Mouse (Mus musculus) intestine, postnatal 0 days (tissue): ENCODE measurements at regions not wholly inside any gene's neighbourhood (a gene's known extent, or its start where the extent isn't known, plus 50 kb on each side); places are given as distances from the start of the nearest gene placed in this dataset.

Experiments
- ATAC-seq: fragments of 200-750 bp; cut with Nextera tagmentation; 2 replicates; pipeline ENCODE4 v1.8.0; 2017; ENCODE audit warnings: mild to moderate bottlenecking, moderate TSS enrichment, moderate library complexity
- H3K27ac ChIP-seq: fragments of 300-500 bp; sonication (generic); 2 replicates; pipeline ENCODE4 v1.5.1; 2014; ENCODE audit warnings: mild to moderate bottlenecking, low read depth, low read length, moderate library complexity
- H3K27me3 ChIP-seq: fragments of 300-500 bp; sonication (generic); replicated peaks from 2 replicates; pipeline ENCODE4 v1.6.1; 2014; ENCODE audit warnings: low read length, mixed read lengths; ENCODE audit not compliant: control insufficient read depth, insufficient read depth
- H3K36me3 ChIP-seq: fragments of 300-500 bp; sonication (generic); 2 replicates; pipeline ENCODE4 v1.6.1; 2014; ENCODE audit warnings: mild to moderate bottlenecking, moderate library complexity; ENCODE audit not compliant: control insufficient read depth, insufficient read depth
- H3K4me1 ChIP-seq: fragments of 300-500 bp; sonication (generic); replicated peaks from 2 replicates; pipeline ENCODE4 v1.6.1; 2014; ENCODE audit warnings: antibody characterized with exemption, low read length, mixed read lengths; ENCODE audit not compliant: control insufficient read depth, insufficient read depth
- H3K4me2 ChIP-seq: fragments of 300-500 bp; sonication (generic); replicated peaks from 2 replicates; pipeline ENCODE4 v1.6.1; 2014; ENCODE audit warnings: low read depth, mild to moderate bottlenecking, moderate library complexity
- H3K4me3 ChIP-seq: fragments of 300-500 bp; sonication (generic); 2 replicates; pipeline ENCODE4 v1.5.1; 2014; ENCODE audit warnings: low read depth, low read length
- H3K9ac ChIP-seq: fragments of 300-500 bp; sonication (generic); 2 replicates; pipeline ENCODE4 v1.6.1; 2014; ENCODE audit warnings: mild to moderate bottlenecking, low read depth, low read length
- H3K9me3 ChIP-seq: fragments of 300-500 bp; sonication (generic); 2 replicates; pipeline ENCODE4 v1.6.1; 2016; ENCODE audit warnings: mixed run types; ENCODE audit not compliant: control insufficient read depth
- CTCF ChIP-seq: sonication (generic); IDR thresholded peaks from 2 replicates; pipeline ENCODE4 v1.5.1; 2016; ENCODE audit warnings: low read depth, mild to moderate bottlenecking, control low read depth, antibody characterized with exemption, moderate library complexity
- WGBS: fragments of 180-500 bp; shearing (Covaris S2); extraction: QIAGEN DNeasy Blood & Tissue Kit; methylation state at CpG from one replicate; pipeline ENCODE4 v1.1.7; 2014; 5-methylcytosine and 5-hydroxymethylcytosine counted together

DNA sequence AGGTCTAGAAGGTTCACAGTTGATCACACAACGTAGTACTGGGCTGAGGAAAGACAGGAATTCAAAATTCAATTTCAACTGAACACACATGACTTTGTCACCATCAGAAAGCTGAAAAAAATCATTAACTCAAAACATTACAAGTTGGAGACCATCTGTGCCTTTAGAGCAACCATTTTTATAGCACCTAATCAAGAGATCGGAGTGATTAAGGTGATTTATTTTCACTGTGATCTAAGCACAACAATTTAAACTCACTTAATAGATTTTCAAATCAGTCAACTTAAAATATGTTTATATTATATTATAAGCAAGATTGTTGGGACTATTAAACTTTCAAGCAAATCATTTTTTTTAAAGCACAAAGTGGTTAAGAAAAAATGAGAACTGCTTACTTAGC, 165.7 kb downstream of the Tgfb2 start:
- no peaks in the 10 kb centered on the region for H3K9me3 ChIP-seq
- no peak overlapping the region for H3K4me3 ChIP-seq
- no peak overlapping the region for H3K9ac ChIP-seq
- H3K27me3 ChIP-seq, result no peaks in the 10 kb centered on the region
- no peak overlapping the region for H3K4me2 ChIP-seq
- H3K4me1 ChIP-seq, result no peaks in the 10 kb centered on the region
- 77% methylated on average over 2 of the region's 2 CpGs for WGBS
- no peak for ATAC-seq
- H3K36me3 ChIP-seq, result no peaks in the 10 kb centered on the region
- no peak for TF ChIP-seq CTCF
- H3K27ac ChIP-seq, result no peak overlapping the region

DNA sequence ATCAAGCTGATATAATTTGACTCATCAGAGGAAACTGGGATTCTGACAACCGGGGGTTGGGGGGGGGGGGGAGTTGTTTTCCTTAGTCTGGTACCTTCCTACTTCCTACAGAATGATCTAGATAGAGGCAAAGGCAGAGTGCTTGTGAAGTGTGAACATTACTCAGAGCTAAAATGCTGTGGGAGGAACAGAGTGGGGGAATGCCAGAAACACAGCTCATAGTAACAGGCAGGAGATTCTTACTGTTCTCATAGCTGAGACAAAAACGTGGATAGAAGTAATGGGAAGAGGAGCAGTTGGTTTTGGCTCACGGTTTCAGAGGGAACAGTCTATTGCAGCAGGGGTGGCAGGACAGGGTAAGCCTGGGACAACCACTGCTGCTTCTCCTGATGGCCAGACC, 167.6 kb downstream of the Tgfb2 start:
- Histone ChIP-seq H3K4me2 (no peak overlapping the region), H3K36me3 (no peaks in the 10 kb centered on the region), H3K27ac (no peak overlapping the region), H3K27me3 (no peaks in the 10 kb centered on the region), H3K4me3 (no peak overlapping the region), H3K4me1 (no peaks in the 10 kb centered on the region), H3K9ac (no peak overlapping the region), H3K9me3 (no peaks in the 10 kb centered on the region)
- WGBS, result 73% methylated on average over 3 of the region's 3 CpGs
- no peak for TF ChIP-seq CTCF
- ATAC-seq, result no peak

DNA sequence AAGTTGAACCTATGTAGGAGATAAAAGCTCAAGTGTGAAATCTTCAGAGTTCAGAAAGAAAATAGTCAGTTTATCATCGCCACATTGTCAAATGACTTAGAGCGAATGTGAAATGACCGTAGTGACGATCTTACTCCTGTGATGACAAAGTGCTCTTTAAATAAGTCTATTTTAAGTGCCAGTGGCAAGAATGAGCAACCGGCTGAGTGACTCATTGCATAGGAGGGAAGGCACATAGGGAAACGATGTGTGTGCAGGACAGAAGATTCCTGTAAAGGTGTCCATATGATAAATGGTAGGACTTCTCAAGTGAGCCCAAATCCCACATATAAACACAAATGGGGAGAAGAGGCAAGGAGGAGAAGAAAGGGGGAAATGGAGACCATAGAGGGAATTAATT, 189.8 kb downstream of the Tgfb2 start:
- no peak for TF ChIP-seq CTCF
- Histone ChIP-seq H3K27me3 (no peaks in the 10 kb centered on the region), H3K4me2 (no peak overlapping the region), H3K27ac (no peak overlapping the region), H3K9me3 (no peaks in the 10 kb centered on the region), H3K9ac (no peak overlapping the region), H3K4me1 (no peaks in the 10 kb centered on the region), H3K36me3 (no peaks in the 10 kb centered on the region), H3K4me3 (no peak overlapping the region)
- 80% methylated on average over 6 of the region's 6 CpGs for WGBS
- no peak for ATAC-seq

DNA sequence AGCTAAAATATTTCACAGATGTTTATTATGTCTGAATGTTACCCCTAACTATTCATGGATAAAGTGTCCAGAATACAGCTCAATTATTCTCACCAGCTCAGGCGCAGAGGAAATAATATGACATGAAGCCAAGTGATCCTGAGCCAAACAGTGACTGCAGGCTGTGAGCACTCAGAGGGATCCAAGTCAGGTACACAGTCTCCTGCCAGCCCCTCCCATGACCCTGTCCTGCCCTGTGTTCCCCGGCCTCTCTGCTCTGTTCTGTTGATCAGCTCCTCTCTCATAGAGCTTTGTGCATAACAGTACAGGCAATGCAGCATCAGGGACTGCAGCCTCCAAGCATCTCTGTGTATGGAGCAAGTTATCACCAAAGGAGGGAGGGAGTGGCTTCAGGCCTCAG, 190.7 kb downstream of the Tgfb2 start:
- 50% methylated on average over 2 of the region's 2 CpGs for WGBS
- Histone ChIP-seq H3K9ac (no peak overlapping the region), H3K36me3 (no peaks in the 10 kb centered on the region), H3K9me3 (no peaks in the 10 kb centered on the region), H3K4me2 (no peak overlapping the region), H3K27ac (no peak overlapping the region), H3K27me3 (no peaks in the 10 kb centered on the region), H3K4me3 (no peak overlapping the region), H3K4me1 (no peaks in the 10 kb centered on the region)
- TF ChIP-seq CTCF, result no peak
- no peak for ATAC-seq

DNA sequence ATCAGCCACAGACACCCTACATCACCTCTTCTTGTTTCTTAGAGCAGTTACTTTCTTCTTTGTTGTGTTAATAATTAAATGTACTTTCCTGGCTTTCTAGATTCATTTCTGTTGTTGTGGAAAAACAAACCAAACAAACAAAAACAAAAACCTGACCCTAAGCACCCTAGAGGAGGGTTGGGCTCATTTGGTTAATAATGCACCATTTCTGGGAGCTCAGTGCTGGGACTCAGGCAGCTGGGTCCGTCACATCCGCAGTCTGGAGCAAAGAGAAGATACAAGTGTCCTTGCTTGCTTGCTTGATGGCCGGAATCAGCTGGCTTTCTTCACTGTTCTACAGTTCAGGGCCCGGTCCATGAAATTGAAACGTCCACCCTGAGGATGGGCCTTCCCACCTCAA, 191.9 kb downstream of the Tgfb2 start:
- H3K4me1 ChIP-seq, result no peaks in the 10 kb centered on the region
- ATAC-seq, result no peak
- H3K27ac ChIP-seq, result no peak overlapping the region
- H3K27me3 ChIP-seq, result no peaks in the 10 kb centered on the region
- no peak overlapping the region for H3K9ac ChIP-seq
- no peak overlapping the region for H3K4me2 ChIP-seq
- no peaks in the 10 kb centered on the region for H3K36me3 ChIP-seq
- TF ChIP-seq CTCF, result no peak
- H3K9me3 ChIP-seq, result no peaks in the 10 kb centered on the region
- no peak overlapping the region for H3K4me3 ChIP-seq
- 81% methylated on average over 5 of the region's 5 CpGs for WGBS

DNA sequence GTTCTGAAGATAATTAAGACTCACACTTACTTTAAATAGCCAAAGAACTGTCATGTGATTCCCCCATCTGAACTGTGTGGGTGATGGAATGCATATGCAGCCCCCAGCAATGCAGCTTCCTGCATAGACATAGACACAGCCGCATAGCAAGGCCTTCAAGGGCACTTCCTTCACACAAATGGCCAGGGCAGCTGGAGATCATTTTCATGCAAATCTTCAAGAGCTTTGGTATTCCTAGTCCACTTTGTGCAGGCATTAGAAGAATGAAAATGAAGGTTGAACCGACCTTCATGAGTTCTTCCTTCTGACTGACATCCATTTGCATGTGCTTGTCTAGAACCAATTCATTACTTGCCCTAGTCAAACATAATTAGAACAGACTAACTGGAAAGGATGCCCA, 195.3 kb downstream of the Tgfb2 start:
- H3K27me3 ChIP-seq, result no peaks in the 10 kb centered on the region
- H3K4me1 ChIP-seq, result no peaks in the 10 kb centered on the region
- H3K27ac ChIP-seq, result no peak overlapping the region
- H3K9ac ChIP-seq, result no peak overlapping the region
- H3K4me2 ChIP-seq, result no peak overlapping the region
- H3K4me3 ChIP-seq, result no peak overlapping the region
- H3K9me3 ChIP-seq, result no peaks in the 10 kb centered on the region
- TF ChIP-seq CTCF, result no peak
- 60% methylated on average over 2 of the region's 2 CpGs for WGBS
- H3K36me3 ChIP-seq, result no peaks in the 10 kb centered on the region
- ATAC-seq, result no peak

DNA sequence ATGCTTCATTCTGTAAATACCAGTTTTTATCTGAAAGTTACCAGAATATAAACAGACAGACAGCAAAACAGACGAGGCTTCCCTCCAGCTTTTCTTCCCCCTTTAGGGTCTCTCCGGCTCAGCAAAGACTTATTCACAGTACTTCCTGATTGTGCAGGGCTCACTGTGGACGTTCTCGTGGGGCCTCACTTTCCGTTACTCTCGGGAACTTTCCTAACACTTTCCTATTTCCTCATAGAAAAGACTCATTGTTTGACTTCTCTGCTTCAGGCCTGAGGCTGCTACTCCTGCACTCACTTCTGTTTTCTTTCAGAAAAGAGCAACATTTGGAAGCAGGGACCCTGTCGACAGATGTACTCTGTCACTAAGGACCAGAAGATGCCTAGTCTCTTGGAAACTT, 197.4 kb downstream of the Tgfb2 start:
- 28% methylated on average over 7 of the region's 7 CpGs for WGBS
- H3K4me1 ChIP-seq, result no peaks in the 10 kb centered on the region
- H3K27ac ChIP-seq, result no peak overlapping the region

More for the DNA sequence above, 197.4 kb downstream of the Tgfb2 start:
- Histone ChIP-seq H3K4me2 (no peak overlapping the region), H3K9me3 (no peaks in the 10 kb centered on the region), H3K9ac (no peak overlapping the region), H3K27me3 (no peaks in the 10 kb centered on the region), H3K36me3 (no peaks in the 10 kb centered on the region), H3K4me3 (no peak overlapping the region)
- TF ChIP-seq CTCF, result no peak
- no peak for ATAC-seq
